In the genomic region with DNA sequence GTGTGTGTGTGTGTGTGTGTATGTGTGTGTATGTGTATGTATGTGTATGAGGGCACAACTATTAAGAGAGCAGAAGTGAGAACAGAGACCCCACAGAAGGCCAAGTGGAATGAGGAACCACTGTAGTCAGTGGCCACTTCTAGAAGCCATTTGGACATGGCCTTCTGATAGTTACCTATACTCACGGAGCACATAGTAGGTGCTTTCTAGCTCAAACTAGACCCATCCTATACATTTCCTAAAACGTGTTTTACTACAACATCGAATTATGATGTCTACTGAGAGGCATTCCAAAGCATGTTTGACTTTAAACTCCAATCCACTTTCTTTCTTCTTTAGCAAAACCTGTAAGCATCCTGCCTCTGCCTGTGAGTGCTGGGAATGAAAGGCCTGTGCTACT, we compare ENCODE assay signal across 23 mouse cellular contexts. TPM values are rescaled to one million over a fixed set of nuclear protein-coding genes. Genes with fewer than 3 reads are reported as not detected.
A peak's percentile ranks its signal among the peaks of the same experiment; 100 is the strongest.
DNase-seq lines count a peak whose midpoint lies in the region; ATAC-seq and TF ChIP-seq lines count a peak whose summit lies in the region.
"Had no signal": no experiment of that assay in that cellular context is flagged by ENCODE, and none has a peak within 500 bp of the region (broad histone marks: within the 10 kb centered on the region; RNA-seq: fewer than 3 reads in every experiment).

No protein-coding gene starts in this region.

- peaks cover 3% of the 10 kb centered on the region for H3K27me3 ChIP-seq in CH12.LX (replicated peaks)
- H3K27me3 ChIP-seq in MEL (ENCODE audit: control insufficient read depth in 1 of 2, insufficient read depth in 2 of 2, low read length in 2 of 2), result no peaks in the 10 kb centered on the region
- H3K27me3 ChIP-seq in limb, embryonic 10.5 days (ENCODE audit: low read depth, poor library complexity, severe bottlenecking), result peaks cover 5% of the 10 kb centered on the region; the same call in 1 of the 2 replicates
- no peaks in the 10 kb centered on the region for H3K27me3 ChIP-seq in heart, embryonic 11.5 days (ENCODE audit: control insufficient read depth, insufficient read depth, low read length)
- H3K27me3 ChIP-seq: Patski had no signal

- no peaks in the 10 kb centered on the region for H3K79me2 ChIP-seq in CH12.LX (replicated peaks; ENCODE audit: control insufficient read depth, extremely low read depth, insufficient read depth, poor library complexity, severe bottlenecking)
- H3K79me2 ChIP-seq in MEL (ENCODE audit: control insufficient read depth, insufficient read depth, low read length, poor library complexity), result peaks cover 4% of the 10 kb centered on the region; the same call in 1 of the 2 replicates

- H3K4me3 ChIP-seq in CH12.LX (replicated peaks in 1 of 3; ENCODE audit: low read depth in 2 of 3, low read length in 2 of 3, poor library complexity in 1 of 3) (no peak overlapping the region), MEL (ENCODE audit: control insufficient read depth in 1 of 2, insufficient read depth in 1 of 2, low read depth in 2 of 2, low read length in 2 of 2) (no peak overlapping the region)
- no peak overlapping the region for H3K4me3 ChIP-seq in limb, embryonic 10.5 days
- no peak overlapping the region for H3K4me3 ChIP-seq in heart, embryonic 11.5 days (ENCODE audit: low read depth, low read length)

- H3K36me3 ChIP-seq in CH12.LX (replicated peaks in 1 of 2; ENCODE audit: control insufficient read depth in 1 of 2, insufficient read depth in 1 of 2, low read length in 1 of 2), result no peaks in the 10 kb centered on the region
- peaks cover 0 to 17% of the 10 kb centered on the region in 2 experiments; a peak in 2 of 4 replicates for H3K36me3 ChIP-seq in MEL (ENCODE audit: control insufficient read depth in 1 of 2, insufficient read depth in 2 of 2, low read length in 2 of 2)
- no peaks in the 10 kb centered on the region for H3K36me3 ChIP-seq in limb, embryonic 10.5 days
- no peaks in the 10 kb centered on the region for H3K36me3 ChIP-seq in heart, embryonic 11.5 days (ENCODE audit: control insufficient read depth, insufficient read depth, low read length)
- H3K36me3 ChIP-seq: G1E had no signal

- H3K9me3 ChIP-seq in CH12.LX (replicated peaks; ENCODE audit: low read length) (no peaks in the 10 kb centered on the region), MEL (replicated peaks; ENCODE audit: insufficient read depth, low read length) (no peaks in the 10 kb centered on the region)
- no peaks in the 10 kb centered on the region for H3K9me3 ChIP-seq in limb, embryonic 10.5 days (replicated peaks)
- H3K9me3 ChIP-seq in heart, embryonic 11.5 days (replicated peaks; ENCODE audit: control insufficient read depth, low read length), result no peaks in the 10 kb centered on the region
- H3K9me3 ChIP-seq: G1E had no signal

- H3K27ac ChIP-seq in CH12.LX (ENCODE audit: insufficient read depth, low read depth) (no peak overlapping the region), MEL (ENCODE audit: control insufficient read depth, low read depth, low read length) (no peak overlapping the region)
- peak overlapping the region; percentile 59; the same call in 1 of the 2 replicates for H3K27ac ChIP-seq in limb, embryonic 10.5 days
- no peak overlapping the region for H3K27ac ChIP-seq in heart, embryonic 11.5 days (ENCODE audit: low read depth, low read length)

- H3K4me1 ChIP-seq in CH12.LX (ENCODE audit: control insufficient read depth in 1 of 2, insufficient read depth in 2 of 2), result peaks cover 15 to 43% of the 10 kb centered on the region in 2 experiments
- H3K4me1 ChIP-seq in MEL (ENCODE audit: control insufficient read depth in 1 of 2, insufficient read depth in 2 of 2, low read length in 2 of 2), result peaks cover 5 to 29% of the 10 kb centered on the region in 2 experiments
- H3K4me1 ChIP-seq in limb, embryonic 10.5 days, result peaks cover 61% of the 10 kb centered on the region
- H3K4me1 ChIP-seq in heart, embryonic 11.5 days (ENCODE audit: control insufficient read depth, insufficient read depth, low read length), result peaks cover 29% of the 10 kb centered on the region

- dilution Hi-C loops in CH12.LX (cut with MboI; ENCODE audit: extremely low pct_ligation_motif_present, extremely low pct_unique_long_range_greater_than_20kb, low sequenced_read_pairs), result no loop called here

- intact Hi-C loops in gastrocnemius, postnatal 36 days (cut with DNase I), result loop anchor here (5.0 kb wide), 1 partner anchor 161 kb away; the partner anchor contains the start of genes Cyb5rl and Mrpl37

- WGBS in limb, embryonic 10.5 days, result 90% methylated on average over 3 of the region's 3 CpGs
- 84% methylated on average over 3 of the region's 3 CpGs for WGBS in heart, embryonic 11.5 days (ENCODE audit: insufficient replicate concordance)

- TF ChIP-seq RAD21 in CH12.LX (IDR thresholded peaks at IDR 0.05; ENCODE audit: low read depth, low read length) (no peak), MEL (IDR thresholded peaks at IDR 0.05; ENCODE audit: low read depth, low read length) (no peak)

- no peak overlapping the region for H3K4me2 ChIP-seq in CH12.LX (ENCODE audit: insufficient read depth, low read depth, poor library complexity, severe bottlenecking)
- H3K4me2 ChIP-seq in heart, embryonic 11.5 days, result no peak overlapping the region

- TF ChIP-seq CTCF in CH12.LX (conservative IDR thresholded peaks at IDR 0.05 in 1 of 2, IDR thresholded peaks at IDR 0.05 in 1 of 2; ENCODE audit: low read depth in 2 of 2, low read length in 2 of 2) (no peak), MEL (IDR thresholded peaks at IDR 0.05 in 2 of 3, conservative IDR thresholded peaks at IDR 0.05 in 1 of 3; ENCODE audit: control insufficient read depth in 1 of 3, insufficient read depth in 1 of 3, low read depth in 2 of 3, low read length in 3 of 3, poor library complexity in 1 of 3, severe bottlenecking in 1 of 3) (no peak)

- peak; percentile 21 for ATAC-seq in granulocyte monocyte progenitor cell, adult 5-6 weeks (replicated peaks; ENCODE audit: poor library complexity, severe bottlenecking)
- ATAC-seq in CD4-positive, CD25-positive, alpha-beta regulatory T cell, adult 4 months, result no peak
- no peak for ATAC-seq in heart, embryonic 11.5 days (replicated peaks; ENCODE audit: insufficient number of reproducible peaks, low FRiP score, low TSS enrichment)
- ATAC-seq: activated CD4-positive, CD25-positive, alpha-beta regulatory T cell, adult 4 months; Patski had no signal

- no peak for TF ChIP-seq EP300 in CH12.LX (IDR thresholded peaks at IDR 0.05; ENCODE audit: low read length)
- TF ChIP-seq EP300 in MEL (IDR thresholded peaks at IDR 0.05; ENCODE audit: low read depth in 1 of 2, low read length in 2 of 2), result no peak

- TF ChIP-seq POLR2A in CH12.LX (IDR thresholded peaks at IDR 0.05; ENCODE audit: low read depth, low read length), result no peak
- no peak for TF ChIP-seq POLR2A in MEL (IDR thresholded peaks at IDR 0.05; ENCODE audit: control insufficient read depth in 1 of 2, insufficient read depth in 1 of 2, low read depth in 1 of 2, low read length in 2 of 2, poor library complexity in 1 of 2)

- H3K9ac ChIP-seq in CH12.LX (ENCODE audit: insufficient read depth, low read depth), result no peak overlapping the region
- H3K9ac ChIP-seq in MEL (ENCODE audit: control insufficient read depth, low read depth, low read length, poor library complexity, severe bottlenecking), result no peak overlapping the region
- H3K9ac ChIP-seq in heart, embryonic 11.5 days (ENCODE audit: low read depth, low read length), result no peak overlapping the region

- in situ Hi-C loops in CH12.LX (cut with MboI; ENCODE audit: low pct_ligation_motif_present, low pct_unique_long_range_greater_than_20kb, low sequenced_read_pairs), result loop anchor here (5.0 kb wide), 1 partner anchor 64 kb away; no protein-coding TSS in a partner anchor

- no peak for DNase-seq in CH12.LX (ENCODE audit: extremely low read depth)
- DNase-seq in MEL (ENCODE audit: low read depth, low spot score), result no peak
- DNase-seq in limb, embryonic 10.5 days (ENCODE audit: low spot score), result no peak
- DNase-seq in gastrocnemius, postnatal 36 days, result no peak
- DNase-seq in frontal cortex, postnatal 36 days (ENCODE audit: low spot score in 2 of 2), result no peak
- DNase-seq: adrenal gland, adult 2 months; adrenal gland, adult 8-10 months; adrenal gland, postnatal 10 days; adrenal gland, postnatal 14 days; adrenal gland, postnatal 25 days; adrenal gland, postnatal 36 days; B cell, adult 2 months; cerebellum, adult 11 months; cerebellum, adult 11-12 months; cerebellum, adult 18-20 months; cerebellum, adult 2 months; cerebellum, adult 8-10 months had no signal

TF ChIP-seq in CH12.LX, 34 proteins besides CTCF, POLR2A, EP300 and RAD21:
- TF ChIP-seq ZKSCAN1 (IDR thresholded peaks at IDR 0.05; ENCODE audit: borderline replicate concordance, low read depth, low read length), result peak; percentile 68
- no peak for TF ChIP-seq PAX5 (IDR thresholded peaks at IDR 0.05; ENCODE audit: low read length)
- no peak for TF ChIP-seq USF1 (IDR thresholded peaks at IDR 0.05; ENCODE audit: low read depth, low read length)
TF ChIP-seq in CH12.LX: peak in this region for 1.

TF ChIP-seq in MEL, 35 proteins besides CTCF, POLR2A, EP300 and RAD21:
- TF ChIP-seq ZKSCAN1 (IDR thresholded peaks at IDR 0.05; ENCODE audit: low read depth, low read length) (peak; percentile 84), GATA1 (IDR thresholded peaks at IDR 0.05; ENCODE audit: low read depth, low read length) (no peak), ELF1 (IDR thresholded peaks at IDR 0.05; ENCODE audit: low read depth, low read length) (no peak)
TF ChIP-seq in MEL: peak in this region for 1.

RNA-seq across cellular contexts. Expression of gene Ssbp3, which starts 4.6 kb away (rescaled TPM):
- 32.4 and 34.2 TPM in 2 replicates for total RNA-seq in CH12.LX (2012; rRNA removed)
- total RNA-seq in CH12.LX (2014; rRNA removed), result 76.2 and 76.5 TPM in 2 replicates
- 125 and 129 TPM in 2 replicates for polyA plus RNA-seq in CH12.LX (2012; ENCODE audit: insufficient read length, low read depth)
- 28.3 and 30.5 TPM in 2 replicates for total RNA-seq in MEL (2012; rRNA removed)
- polyA plus RNA-seq in MEL (2012; ENCODE audit: insufficient read depth in 1 of 2, insufficient read length in 2 of 2, low read depth in 1 of 2, low replicate concordance in 2 of 2, missing spikeins in 1 of 2), result 100 to 1,000 TPM; 116 to 242 TPM
- 43.2 and 54.1 TPM in 2 replicates for total RNA-seq in granulocyte monocyte progenitor cell, adult 5-6 weeks (2014; fragmentation: Nextera tagmentation)
- total RNA-seq in granulocyte monocyte progenitor cell, adult 5-6 weeks (2017), result 12.9 and 19.2 TPM in 2 replicates
- 225 and 250 TPM in 2 replicates for polyA plus RNA-seq in limb, embryonic 10.5 days (2016; fragmentation: Nextera tagmentation; extraction: Ambion mirVana)
- polyA plus RNA-seq in CD4-positive, CD25-positive, alpha-beta regulatory T cell, adult 4 months (2017; shearing (Covaris generic)), result 10 to 100 TPM; 60.0 to 60.9 TPM
- 54.2 and 63.4 TPM in 2 replicates for polyA plus RNA-seq in heart, embryonic 11.5 days (2014; fragmentation: Nextera tagmentation; extraction: Ambion mirVana)
- total RNA-seq in gastrocnemius, postnatal 36 days (2021), result 10 to 100 TPM; 21.3 to 25.6 TPM

Comparison
In these comparisons a context has a peak if more than half of its experiments do, and no peak if none do; other contexts are left out.
1. Of the 35 proteins assayed by ChIP-seq in both MEL and CH12.LX: peak only in MEL: none; only in CH12.LX: none; in both: ZKSCAN1; in neither: 34.